Mouse (Mus musculus): Measurements from ENCODE around the gene Traf3ip1. TPM values are rescaled to one million over a fixed set of nuclear protein-coding genes. Genes with fewer than 3 reads are reported as not detected.

Gene Traf3ip1
- polyA plus RNA-seq, 1 experiment from 2014 or later: 7.3 TPM

DNA sequence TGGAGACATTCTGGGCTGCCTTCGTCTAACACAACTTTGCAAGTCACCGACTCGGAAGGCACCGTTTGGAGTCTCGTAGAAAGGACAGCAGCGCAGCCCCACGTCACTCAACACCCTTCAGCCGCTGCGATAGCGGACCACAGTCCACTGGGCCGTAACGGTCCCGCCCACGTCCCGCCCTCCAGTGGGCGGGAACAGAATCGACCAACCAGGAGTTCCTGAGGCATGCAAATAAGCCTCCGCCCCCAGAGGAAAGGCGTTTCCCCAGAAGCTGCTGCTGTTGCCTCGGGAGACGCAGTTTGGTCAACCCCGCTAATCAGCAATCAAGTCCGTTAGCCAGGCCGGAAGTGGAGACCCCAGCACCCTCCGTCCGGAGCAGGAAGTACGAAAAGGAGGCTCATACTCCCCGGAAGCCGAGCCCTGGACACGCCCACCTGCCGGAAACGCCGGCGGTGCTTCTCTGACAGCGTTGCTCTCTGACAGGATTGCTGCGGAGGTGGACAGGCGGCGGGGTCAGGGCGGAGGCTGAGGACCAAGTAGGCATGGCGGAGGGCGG, 45.9 kb downstream of the Traf3ip1 start, which contains the start of gene Asb1:
Asb1 (plus strand) TSS at position 274 of the 556 bp plus-strand sequence.
- peaks cover 9% of the 10 kb centered on the region; the same call in 1 of the 2 replicates for H3K36me3 ChIP-seq
- under 1% methylated on average over 41 of the region's 41 CpGs for WGBS
- H3K27ac ChIP-seq: peak within 1 kb of the TSS; percentile 83
- no peaks in the 10 kb centered on the region for H3K9me3 ChIP-seq
- peak; percentile 100 for DNase-seq (ENCODE audit: low spot score)
- H3K27me3 ChIP-seq (ENCODE audit: insufficient read depth, poor library complexity, severe bottlenecking): peaks cover 31% of the 10 kb centered on the region
- peaks cover 32% of the 10 kb centered on the region for H3K4me1 ChIP-seq
- H3K4me3 ChIP-seq: peak within 1 kb of the TSS; percentile 72

DNA sequence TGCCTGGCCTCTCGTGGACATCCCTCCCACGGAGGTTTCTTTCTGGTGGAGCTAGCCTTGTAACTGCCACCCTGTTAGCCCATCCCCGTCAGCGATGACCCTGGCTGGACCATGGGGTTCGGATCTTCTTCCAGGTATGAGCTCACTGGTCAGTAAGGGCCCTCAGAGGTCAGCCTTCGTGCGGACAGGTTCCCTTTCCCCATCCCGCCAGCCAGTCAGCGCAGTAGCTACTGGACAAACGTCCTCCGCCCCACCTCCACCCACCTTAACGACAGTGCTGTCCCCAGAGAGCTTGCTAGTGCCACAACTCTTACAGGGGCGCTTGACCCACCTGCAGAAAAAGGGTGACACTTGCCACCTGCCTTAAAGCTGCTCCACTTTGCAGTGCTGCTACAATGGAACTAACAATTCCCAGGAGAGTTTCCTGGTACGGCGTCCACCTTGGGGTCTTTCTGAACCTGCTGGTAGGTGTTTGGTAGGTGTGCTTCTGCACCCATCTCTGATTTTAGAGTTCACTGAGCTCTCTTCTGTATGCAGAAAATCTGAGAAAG, 46.7 kb downstream of the Traf3ip1 start:
- no peak for DNase-seq (ENCODE audit: low spot score)
- Histone ChIP-seq H3K4me3 (peak overlapping the region; percentile 72), H3K4me1 (peaks cover 32% of the 10 kb centered on the region), H3K36me3 (peaks cover 16% of the 10 kb centered on the region; the same call in 1 of the 2 replicates), H3K27ac (peak overlapping the region; percentile 83), H3K27me3 (ENCODE audit: insufficient read depth, poor library complexity, severe bottlenecking) (peaks cover 24% of the 10 kb centered on the region), H3K9me3 (no peaks in the 10 kb centered on the region)
- 12% methylated on average over 15 of the region's 15 CpGs for WGBS

DNA sequence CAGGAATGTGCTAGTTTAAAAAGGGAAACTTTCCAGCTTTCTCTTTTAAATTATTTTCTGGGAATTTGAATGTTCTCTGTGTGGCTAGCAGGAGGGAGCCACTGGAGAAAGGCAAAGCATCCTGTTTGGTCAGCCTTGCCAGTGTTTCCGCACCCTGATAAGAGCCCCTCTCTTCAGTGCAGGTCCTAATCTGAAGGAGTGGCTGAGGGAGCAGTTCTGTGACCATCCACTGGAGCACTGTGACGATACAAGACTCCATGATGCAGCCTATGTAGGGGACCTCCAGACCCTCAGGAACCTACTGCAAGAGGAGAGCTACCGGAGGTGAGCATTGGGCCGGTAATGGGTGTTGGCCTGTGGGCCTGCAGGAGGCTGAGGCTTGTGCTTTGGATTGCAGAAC, 49.5 kb downstream of the Traf3ip1 start:
- H3K9me3 ChIP-seq: no peaks in the 10 kb centered on the region
- H3K36me3 ChIP-seq: peaks cover 41% of the 10 kb centered on the region; the same call in 1 of the 2 replicates
- peaks cover 1% of the 10 kb centered on the region; the same call in 1 of the 2 replicates for H3K27me3 ChIP-seq (ENCODE audit: insufficient read depth, poor library complexity, severe bottlenecking)
- peak overlapping the region; percentile 25; the same call in 1 of the 2 replicates for H3K4me3 ChIP-seq
- H3K27ac ChIP-seq: peak overlapping the region; percentile 53; the same call in 1 of the 2 replicates
- H3K4me1 ChIP-seq: peaks cover 26% of the 10 kb centered on the region
- peak; percentile 88 for DNase-seq (ENCODE audit: low spot score)
- WGBS: 49% methylated on average over 4 of the region's 4 CpGs

DNA sequence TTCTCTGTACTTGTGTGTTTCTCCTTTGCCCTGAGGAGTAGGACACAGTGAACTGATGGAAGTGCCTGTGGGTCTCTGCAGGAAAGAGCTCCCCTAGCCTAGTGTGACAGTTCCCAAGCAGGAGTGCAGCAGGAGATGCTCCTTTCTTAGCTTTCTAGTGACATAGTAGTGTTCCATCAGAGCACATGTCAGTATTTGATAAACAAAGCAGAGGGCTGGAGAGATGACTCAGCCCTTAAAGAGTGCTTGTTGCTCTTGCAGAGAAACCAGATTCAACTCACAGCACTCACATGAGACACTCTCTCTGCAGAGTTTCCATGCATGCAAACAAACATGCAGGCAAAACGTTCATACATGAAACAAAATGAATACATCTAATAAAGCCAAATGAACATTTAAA, 50.8 kb downstream of the Traf3ip1 start:
- H3K27me3 ChIP-seq (ENCODE audit: insufficient read depth, poor library complexity, severe bottlenecking): no peaks in the 10 kb centered on the region
- WGBS: 67% methylated on average over 1 of the region's 1 CpGs
- DNase-seq (ENCODE audit: low spot score): no peak
- no peaks in the 10 kb centered on the region for H3K9me3 ChIP-seq
- H3K36me3 ChIP-seq: peaks cover 43% of the 10 kb centered on the region
- peaks cover 18% of the 10 kb centered on the region for H3K4me1 ChIP-seq
- H3K27ac ChIP-seq: no peak overlapping the region
- H3K4me3 ChIP-seq: no peak overlapping the region

GRCm38 (mm10) chr1:91547567-91547966, 53.1 kb downstream of the Traf3ip1 start:
- WGBS: 93% methylated on average over 5 of the region's 5 CpGs
- Histone ChIP-seq H3K27me3 (ENCODE audit: insufficient read depth, poor library complexity, severe bottlenecking) (no peaks in the 10 kb centered on the region), H3K27ac (no peak overlapping the region), H3K36me3 (peaks cover 51% of the 10 kb centered on the region), H3K4me3 (no peak overlapping the region), H3K4me1 (0 out of 2 replicates have a peak, but pooled peaks cover 4% of the 10 kb centered on the region), H3K9me3 (no peaks in the 10 kb centered on the region)
- DNase-seq (ENCODE audit: low spot score): no peak

DNA sequence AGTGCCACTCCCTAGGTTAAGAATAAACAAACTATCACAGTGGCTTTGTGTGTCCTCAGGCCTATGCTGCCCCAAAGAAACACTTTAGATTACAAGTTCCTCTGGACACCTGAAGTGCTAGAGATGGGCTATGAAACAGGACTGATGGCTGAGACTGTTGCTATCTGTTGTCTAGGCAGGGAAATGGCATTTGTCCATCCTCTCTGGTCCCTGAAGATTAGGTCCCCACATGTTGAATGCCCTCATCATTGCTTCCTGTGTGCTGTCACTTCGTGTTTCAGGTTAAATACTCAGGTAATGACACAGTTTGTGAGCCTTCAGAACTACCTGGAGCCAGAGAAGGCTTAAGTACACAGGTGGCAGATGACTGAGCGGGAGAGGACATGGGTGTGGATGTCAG, 54.6 kb downstream of the Traf3ip1 start:
- Histone ChIP-seq H3K36me3 (peaks cover 62% of the 10 kb centered on the region), H3K27me3 (ENCODE audit: insufficient read depth, poor library complexity, severe bottlenecking) (no peaks in the 10 kb centered on the region), H3K4me1 (0 out of 2 replicates have a peak, but pooled peaks cover 1% of the 10 kb centered on the region), H3K9me3 (no peaks in the 10 kb centered on the region), H3K4me3 (no peak overlapping the region), H3K27ac (no peak overlapping the region)
- DNase-seq (ENCODE audit: low spot score): no peak
- 75% methylated on average over 2 of the region's 2 CpGs for WGBS

GRCm38 (mm10) chr1:91557099-91557498, 62.7 kb downstream of the Traf3ip1 start:
- no peaks in the 10 kb centered on the region for H3K4me1 ChIP-seq
- WGBS: 54% methylated on average over 2 of the region's 2 CpGs
- H3K27ac ChIP-seq: no peak overlapping the region
- H3K4me3 ChIP-seq: no peak overlapping the region
- no peaks in the 10 kb centered on the region for H3K27me3 ChIP-seq (ENCODE audit: insufficient read depth, poor library complexity, severe bottlenecking)
- no peak for DNase-seq (ENCODE audit: low spot score)
- peaks cover 48% of the 10 kb centered on the region for H3K36me3 ChIP-seq
- no peaks in the 10 kb centered on the region for H3K9me3 ChIP-seq

GRCm38 (mm10) chr1:91561226-91561625, 66.8 kb downstream of the Traf3ip1 start:
- DNase-seq (ENCODE audit: low spot score): no peak
- WGBS: 87% methylated on average over 6 of the region's 6 CpGs
- Histone ChIP-seq H3K9me3 (no peaks in the 10 kb centered on the region), H3K4me3 (no peak overlapping the region), H3K36me3 (peaks cover 12% of the 10 kb centered on the region; the same call in 1 of the 2 replicates), H3K4me1 (no peaks in the 10 kb centered on the region; the same call in 1 of the 2 replicates), H3K27ac (no peak overlapping the region), H3K27me3 (ENCODE audit: insufficient read depth, poor library complexity, severe bottlenecking) (no peaks in the 10 kb centered on the region)

DNA sequence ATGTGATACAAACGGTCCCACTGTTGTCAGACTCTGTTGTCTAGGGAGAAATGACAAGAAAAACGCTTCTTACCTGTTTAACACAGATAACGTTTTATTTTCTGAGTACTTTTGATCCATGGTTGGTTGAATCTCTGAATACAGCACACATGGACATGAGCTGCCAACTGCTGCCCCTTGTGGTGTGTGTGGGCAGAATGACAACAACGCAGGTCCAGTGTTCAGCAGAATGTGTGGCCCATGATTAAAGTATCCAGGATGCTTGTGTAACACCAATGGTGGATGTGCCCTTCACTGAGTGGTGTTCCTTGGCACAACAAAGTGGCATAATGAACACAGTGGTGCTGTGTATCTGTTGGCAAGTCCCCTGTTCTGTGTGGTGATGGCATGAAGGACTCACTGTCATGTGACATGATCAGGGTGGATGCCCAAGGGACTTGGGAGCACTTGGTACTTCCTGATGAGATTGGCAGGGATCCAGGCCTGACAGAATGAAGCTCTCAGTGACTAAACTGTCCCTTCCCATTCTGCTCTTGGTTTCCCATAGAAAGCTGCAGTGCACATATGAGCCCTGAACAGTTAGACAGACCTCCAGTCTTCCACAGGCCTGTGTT, 68.6 kb downstream of the Traf3ip1 start:
- no peak overlapping the region for H3K27ac ChIP-seq
- 83% methylated on average over 4 of the region's 4 CpGs for WGBS
- no peaks in the 10 kb centered on the region for H3K27me3 ChIP-seq (ENCODE audit: insufficient read depth, poor library complexity, severe bottlenecking)
- no peaks in the 10 kb centered on the region for H3K9me3 ChIP-seq
- no peak overlapping the region for H3K4me3 ChIP-seq
- DNase-seq (ENCODE audit: low spot score): no peak
- no peaks in the 10 kb centered on the region; the same call in 1 of the 2 replicates for H3K4me1 ChIP-seq
- H3K36me3 ChIP-seq: peaks cover 4% of the 10 kb centered on the region; the same call in 1 of the 2 replicates

DNA sequence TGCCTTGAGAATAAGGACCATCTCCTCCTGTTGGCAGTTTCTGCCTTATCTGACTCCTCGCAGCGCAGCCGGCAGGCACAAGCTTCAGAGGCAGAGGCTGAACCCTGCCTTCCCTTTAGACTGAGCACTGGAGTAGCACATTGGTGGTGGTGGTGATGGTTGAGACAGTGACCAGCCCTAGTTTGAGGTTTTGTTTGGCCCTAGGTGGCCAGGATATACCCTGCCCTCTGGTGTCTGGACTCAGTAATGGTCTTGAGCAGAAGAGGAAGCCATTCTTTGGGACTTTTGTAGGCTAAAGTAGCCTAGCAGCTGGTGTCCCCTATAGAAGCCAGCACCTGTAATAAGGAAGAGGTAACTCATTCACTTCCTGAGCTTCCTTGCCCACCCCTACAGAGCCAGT, 69.6 kb downstream of the Traf3ip1 start:
- DNase-seq (ENCODE audit: low spot score): peak; percentile 81
- Histone ChIP-seq H3K36me3 (no peaks in the 10 kb centered on the region), H3K27ac (no peak overlapping the region), H3K4me1 (no peaks in the 10 kb centered on the region; the same call in 1 of the 2 replicates), H3K4me3 (no peak overlapping the region), H3K27me3 (ENCODE audit: insufficient read depth, poor library complexity, severe bottlenecking) (no peaks in the 10 kb centered on the region), H3K9me3 (no peaks in the 10 kb centered on the region)
- WGBS: 20% methylated on average over 3 of the region's 3 CpGs

DNA sequence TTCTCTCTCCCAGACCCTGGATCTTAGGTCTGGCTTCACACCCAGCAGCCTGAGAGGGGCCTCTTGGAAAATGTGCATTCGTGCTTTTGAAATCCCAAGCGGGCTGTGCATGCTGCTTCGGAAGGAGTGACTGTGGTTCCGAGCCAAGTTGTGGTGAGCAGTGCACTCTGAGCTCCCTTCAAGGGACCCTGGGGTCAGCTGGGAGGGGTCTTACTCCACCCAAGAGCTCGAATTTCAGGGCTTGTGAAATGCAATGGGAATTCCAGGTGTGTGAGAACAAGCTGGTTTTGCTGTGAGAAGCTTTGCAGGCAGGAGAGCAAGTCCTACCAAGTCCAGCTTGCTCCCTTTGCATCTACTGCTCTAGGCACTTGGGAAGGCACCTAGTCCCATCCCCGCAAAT, 70.2 kb downstream of the Traf3ip1 start:
- Histone ChIP-seq H3K27ac (no peak overlapping the region), H3K4me1 (no peaks in the 10 kb centered on the region; the same call in 1 of the 2 replicates), H3K9me3 (no peaks in the 10 kb centered on the region), H3K27me3 (ENCODE audit: insufficient read depth, poor library complexity, severe bottlenecking) (no peaks in the 10 kb centered on the region), H3K36me3 (no peaks in the 10 kb centered on the region), H3K4me3 (no peak overlapping the region)
- 63% methylated on average over 6 of the region's 6 CpGs for WGBS
- no peak for DNase-seq (ENCODE audit: low spot score)

GRCm38 (mm10) chr1:91567269-91567668, 72.8 kb downstream of the Traf3ip1 start:
- WGBS: 80% methylated on average over 2 of the region's 2 CpGs
- Histone ChIP-seq H3K27me3 (ENCODE audit: insufficient read depth, poor library complexity, severe bottlenecking) (peaks cover 5% of the 10 kb centered on the region; the same call in 1 of the 2 replicates), H3K27ac (no peak overlapping the region), H3K36me3 (no peaks in the 10 kb centered on the region), H3K4me3 (no peak overlapping the region), H3K4me1 (no peaks in the 10 kb centered on the region; the same call in 1 of the 2 replicates), H3K9me3 (no peaks in the 10 kb centered on the region)
- DNase-seq (ENCODE audit: low spot score): no peak

- H3K4me3 ChIP-seq: no peak overlapping the region
- no peak overlapping the region for H3K27ac ChIP-seq
- 75% methylated on average over 10 of the region's 10 CpGs for WGBS
- no peaks in the 10 kb centered on the region for H3K9me3 ChIP-seq
- peaks cover 5% of the 10 kb centered on the region; the same call in 1 of the 2 replicates for H3K27me3 ChIP-seq (ENCODE audit: insufficient read depth, poor library complexity, severe bottlenecking)
- H3K4me1 ChIP-seq: no peaks in the 10 kb centered on the region
- no peak for DNase-seq (ENCODE audit: low spot score)
- no peaks in the 10 kb centered on the region for H3K36me3 ChIP-seq
Measured at GRCm38 (mm10) chr1:91572458-91572857, 78.0 kb downstream of the Traf3ip1 start.
